Mouse (Mus musculus): Measurements from ENCODE around the gene Reck. TPM values are rescaled to one million over a fixed set of nuclear protein-coding genes. Genes with fewer than 3 reads are reported as not detected.
A peak's percentile ranks its signal among the peaks of the same experiment; 100 is the strongest.

Reck gene
- polyA plus RNA-seq, 1 experiment: 8.5 TPM

- H3K4me1 ChIP-seq (ENCODE audit: control insufficient read depth, insufficient read depth, low read length): no peaks in the 10 kb centered on the region; the same call in 1 of the 2 replicates
- no peak for DNase-seq
- H3K36me3 ChIP-seq (ENCODE audit: control insufficient read depth, insufficient read depth, low read length): no peaks in the 10 kb centered on the region
- H3K4me3 ChIP-seq (ENCODE audit: insufficient read depth, low read depth, low read length): no peak overlapping the region
- H3K27ac ChIP-seq (ENCODE audit: insufficient read depth, low read depth, low read length): no peak overlapping the region
- H3K27me3 ChIP-seq (replicated peaks; ENCODE audit: control insufficient read depth, insufficient read depth, low read length): no peaks in the 10 kb centered on the region
- no peak for TF ChIP-seq CTCF (conservative IDR thresholded peaks at IDR 0.05; ENCODE audit: insufficient read depth, insufficient read length, low read depth, low read length)
- TF ChIP-seq POLR2A (IDR thresholded peaks at IDR 0.05; ENCODE audit: low read depth, low read length): no peak
- WGBS: 86% methylated on average over 10 of the region's 10 CpGs
These were observed 99.7 kb downstream of the Reck start for GRCm38 (mm10) chr4:43974914-43975616.

- Histone ChIP-seq H3K27ac (ENCODE audit: insufficient read depth, low read depth, low read length) (no peak overlapping the region), H3K4me3 (ENCODE audit: insufficient read depth, low read depth, low read length) (no peak overlapping the region), H3K4me1 (ENCODE audit: control insufficient read depth, insufficient read depth, low read length) (no peaks in the 10 kb centered on the region; the same call in 1 of the 2 replicates), H3K27me3 (replicated peaks; ENCODE audit: control insufficient read depth, insufficient read depth, low read length) (no peaks in the 10 kb centered on the region), H3K36me3 (ENCODE audit: control insufficient read depth, insufficient read depth, low read length) (no peaks in the 10 kb centered on the region)
- no peak for TF ChIP-seq CTCF (conservative IDR thresholded peaks at IDR 0.05; ENCODE audit: insufficient read depth, insufficient read length, low read depth, low read length)
- no peak for TF ChIP-seq POLR2A (IDR thresholded peaks at IDR 0.05; ENCODE audit: low read depth, low read length)
- WGBS: 81% methylated on average over 6 of the region's 6 CpGs
- no peak for DNase-seq
These were observed 101.0 kb downstream of the Reck start for GRCm38 (mm10) chr4:43976223-43976740.

DNA sequence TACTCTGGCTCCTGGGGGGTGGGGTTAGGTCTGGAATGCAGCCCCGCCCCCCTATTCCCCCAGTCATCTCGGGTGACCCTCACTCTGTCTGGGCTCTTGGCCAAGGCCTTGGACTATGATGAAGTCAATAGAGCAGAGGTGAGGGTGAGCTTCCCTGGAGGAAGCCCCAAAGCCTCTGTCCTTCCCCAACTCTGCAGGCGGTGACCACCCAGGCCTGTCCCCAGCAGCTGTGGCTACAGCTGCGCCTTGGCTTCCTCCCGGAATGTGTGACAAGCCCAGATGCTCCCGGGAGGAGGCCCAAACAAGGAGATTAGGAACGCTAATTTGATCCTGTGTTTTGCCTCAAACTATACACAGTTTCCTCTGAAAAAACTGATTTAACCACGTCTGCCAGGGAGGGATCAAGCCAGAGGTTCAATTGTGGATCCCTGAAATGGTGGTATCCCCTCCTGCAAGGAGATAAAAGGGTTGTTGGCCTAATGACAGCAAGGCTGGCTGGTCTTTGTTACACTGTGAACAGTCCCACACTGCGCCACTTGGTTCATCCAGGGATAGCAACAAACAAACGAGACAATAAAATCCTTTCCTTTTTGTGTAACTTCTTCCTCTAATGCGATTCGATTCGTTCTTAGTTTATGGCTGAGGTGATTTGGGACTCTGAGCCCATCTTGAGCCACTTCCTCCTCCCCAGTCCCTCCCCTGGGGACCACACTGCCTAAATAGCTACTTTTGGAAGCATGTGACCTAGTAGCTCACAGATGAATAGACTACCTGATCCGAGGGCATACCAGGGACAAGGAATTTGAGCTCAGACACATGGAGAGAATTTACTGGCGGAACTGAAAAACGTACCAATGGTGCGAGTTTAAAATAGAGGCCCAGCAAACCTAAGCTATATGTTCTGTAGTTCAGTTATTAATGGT is 103.5 kb downstream of the Reck start:
- Histone ChIP-seq H3K4me1 (ENCODE audit: control insufficient read depth, insufficient read depth, low read length) (no peaks in the 10 kb centered on the region), H3K27me3 (replicated peaks; ENCODE audit: control insufficient read depth, insufficient read depth, low read length) (no peaks in the 10 kb centered on the region), H3K36me3 (ENCODE audit: control insufficient read depth, insufficient read depth, low read length) (no peaks in the 10 kb centered on the region), H3K4me3 (ENCODE audit: insufficient read depth, low read depth, low read length) (no peak overlapping the region), H3K27ac (ENCODE audit: insufficient read depth, low read depth, low read length) (peak overlapping the region; percentile 52; the same call in 1 of the 2 replicates)
- WGBS: 39% methylated on average over 17 of the region's 17 CpGs
- DNase-seq: peak; percentile 34
- TF ChIP-seq POLR2A (IDR thresholded peaks at IDR 0.05; ENCODE audit: low read depth, low read length) (no peak), CTCF (conservative IDR thresholded peaks at IDR 0.05; ENCODE audit: insufficient read depth, insufficient read length, low read depth, low read length) (no peak)

- peak; percentile 53 for DNase-seq
- no peaks in the 10 kb centered on the region for H3K4me1 ChIP-seq (ENCODE audit: control insufficient read depth, insufficient read depth, low read length)
- H3K27ac ChIP-seq (ENCODE audit: insufficient read depth, low read depth, low read length): no peak overlapping the region
- no peak overlapping the region for H3K4me3 ChIP-seq (ENCODE audit: insufficient read depth, low read depth, low read length)
- TF ChIP-seq CTCF (conservative IDR thresholded peaks at IDR 0.05; ENCODE audit: insufficient read depth, insufficient read length, low read depth, low read length) (no peak), POLR2A (IDR thresholded peaks at IDR 0.05; ENCODE audit: low read depth, low read length) (no peak)
- 49% methylated on average over 3 of the region's 3 CpGs for WGBS
- no peaks in the 10 kb centered on the region for H3K36me3 ChIP-seq (ENCODE audit: control insufficient read depth, insufficient read depth, low read length)
- no peaks in the 10 kb centered on the region for H3K27me3 ChIP-seq (replicated peaks; ENCODE audit: control insufficient read depth, insufficient read depth, low read length)
These were observed 104.4 kb downstream of the Reck start for GRCm38 (mm10) chr4:43979746-43980145.

DNA sequence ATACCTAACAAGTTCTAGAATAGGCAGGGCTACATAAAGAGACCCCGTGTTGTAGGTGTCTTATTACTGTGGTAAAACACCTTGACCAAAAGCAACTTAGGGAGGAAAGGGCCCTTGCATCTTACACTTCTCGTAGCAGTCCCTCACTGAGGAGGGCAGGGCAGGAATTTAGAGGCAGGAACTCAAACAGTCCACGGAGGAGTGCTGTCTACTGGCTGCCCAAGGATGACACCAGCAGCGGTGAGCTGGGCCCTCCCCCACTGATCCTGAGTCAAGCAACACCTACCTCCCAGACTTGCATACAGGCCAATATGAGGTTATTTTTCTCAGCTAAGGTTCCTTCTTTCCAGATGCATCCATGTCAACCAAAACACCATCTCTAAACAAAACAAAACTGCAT is 104.9 kb downstream of the Reck start:
- DNase-seq: no peak
- Histone ChIP-seq H3K36me3 (ENCODE audit: control insufficient read depth, insufficient read depth, low read length) (no peaks in the 10 kb centered on the region), H3K4me3 (ENCODE audit: insufficient read depth, low read depth, low read length) (no peak overlapping the region), H3K27ac (ENCODE audit: insufficient read depth, low read depth, low read length) (no peak overlapping the region), H3K4me1 (ENCODE audit: control insufficient read depth, insufficient read depth, low read length) (no peaks in the 10 kb centered on the region), H3K27me3 (replicated peaks; ENCODE audit: control insufficient read depth, insufficient read depth, low read length) (no peaks in the 10 kb centered on the region)
- WGBS: 78% methylated on average over 4 of the region's 4 CpGs
- TF ChIP-seq POLR2A (IDR thresholded peaks at IDR 0.05; ENCODE audit: low read depth, low read length): no peak
- no peak for TF ChIP-seq CTCF (conservative IDR thresholded peaks at IDR 0.05; ENCODE audit: insufficient read depth, insufficient read length, low read depth, low read length)

GRCm38 (mm10) chr4:43980846-43981245 is 105.5 kb downstream of the Reck start:
- Histone ChIP-seq H3K4me3 (ENCODE audit: insufficient read depth, low read depth, low read length) (no peak overlapping the region), H3K27me3 (replicated peaks; ENCODE audit: control insufficient read depth, insufficient read depth, low read length) (no peaks in the 10 kb centered on the region), H3K27ac (ENCODE audit: insufficient read depth, low read depth, low read length) (no peak overlapping the region), H3K36me3 (ENCODE audit: control insufficient read depth, insufficient read depth, low read length) (no peaks in the 10 kb centered on the region), H3K4me1 (ENCODE audit: control insufficient read depth, insufficient read depth, low read length) (no peaks in the 10 kb centered on the region)
- WGBS: 91% methylated on average over 6 of the region's 6 CpGs
- no peak for TF ChIP-seq CTCF (conservative IDR thresholded peaks at IDR 0.05; ENCODE audit: insufficient read depth, insufficient read length, low read depth, low read length)
- no peak for TF ChIP-seq POLR2A (IDR thresholded peaks at IDR 0.05; ENCODE audit: low read depth, low read length)
- no peak for DNase-seq

DNA sequence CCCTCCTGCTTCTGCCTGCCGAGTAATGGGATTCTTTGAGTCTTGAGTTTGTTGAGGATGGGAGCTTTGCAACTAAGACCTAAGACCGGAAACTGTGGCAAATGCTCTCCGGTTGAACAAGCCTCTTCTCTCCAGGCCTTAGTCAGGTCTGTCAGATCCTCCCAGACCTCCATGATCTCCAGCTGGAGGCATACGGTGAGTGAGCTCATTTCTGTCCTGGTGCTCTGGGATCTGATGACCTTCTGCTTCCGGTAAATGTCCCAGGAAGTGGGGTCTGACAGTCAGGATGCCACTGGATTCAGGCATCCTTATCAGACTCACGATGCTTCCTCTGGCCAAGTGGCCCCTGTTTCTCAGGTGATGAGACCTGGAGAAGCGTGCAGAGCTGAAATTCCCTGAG is 105.9 kb downstream of the Reck start:
- no peak overlapping the region for H3K27ac ChIP-seq (ENCODE audit: insufficient read depth, low read depth, low read length)
- no peak for DNase-seq
- no peaks in the 10 kb centered on the region for H3K36me3 ChIP-seq (ENCODE audit: control insufficient read depth, insufficient read depth, low read length)
- no peak overlapping the region for H3K4me3 ChIP-seq (ENCODE audit: insufficient read depth, low read depth, low read length)
- H3K4me1 ChIP-seq (ENCODE audit: control insufficient read depth, insufficient read depth, low read length): no peaks in the 10 kb centered on the region
- no peak for TF ChIP-seq CTCF (conservative IDR thresholded peaks at IDR 0.05; ENCODE audit: insufficient read depth, insufficient read length, low read depth, low read length)
- no peak for TF ChIP-seq POLR2A (IDR thresholded peaks at IDR 0.05; ENCODE audit: low read depth, low read length)
- WGBS: 76% methylated on average over 7 of the region's 7 CpGs
- no peaks in the 10 kb centered on the region for H3K27me3 ChIP-seq (replicated peaks; ENCODE audit: control insufficient read depth, insufficient read depth, low read length)
